Mouse (Mus musculus) olfactory bulb, adult 2 months (tissue): ENCODE measurements around the gene Sh2d5. TPM values are rescaled to one million over a fixed set of nuclear protein-coding genes. Genes with fewer than 3 reads are reported as not detected.

Source experiments
- H3K27ac ChIP-seq: fragments of 200-500 bp; 2 replicates; pipeline ENCODE4 v1.5.1; 2012; ENCODE audit warnings: low read depth, low read length; ENCODE audit not compliant: insufficient read depth
- H3K4me1 ChIP-seq: fragments of 200-500 bp; 2 replicates; pipeline ENCODE4 v1.6.1; 2012; ENCODE audit warnings: low read length; ENCODE audit not compliant: control insufficient read depth, insufficient read depth
- H3K4me3 ChIP-seq: fragments of 200-500 bp; 2 replicates; pipeline ENCODE4 v1.5.1; 2012; ENCODE audit warnings: mild to moderate bottlenecking, low read depth, low read length, moderate library complexity; ENCODE audit not compliant: insufficient read depth
- CTCF ChIP-seq: fragments of 200-500 bp; IDR thresholded peaks from 2 replicates; pipeline ENCODE4 v1.5.1; 2012; ENCODE audit warnings: low read depth, mild to moderate bottlenecking, low read length, moderate library complexity; ENCODE audit not compliant: insufficient read depth
- POLR2A ChIP-seq: fragments of 200-500 bp; IDR thresholded peaks from 2 replicates; pipeline ENCODE4 v1.6.1; 2012; ENCODE audit warnings: mild to moderate bottlenecking, low read depth, low read length, moderate library complexity; ENCODE audit not compliant: insufficient read depth
- WGBS: fragments of 180-500 bp; shearing (Covaris S2); methylation state at CpG from one replicate; pipeline ENCODE4 v1.1.7; 2018; 5-methylcytosine and 5-hydroxymethylcytosine counted together
- polyA plus RNA-seq: library from polyadenylated mRNA; stranded (reverse); fragments of >200 nt; gene quantifications from 2 replicates; pipeline ENCODE4 v1.2.4, GENCODE M21; 2012; ENCODE audit warnings: low replicate concordance; ENCODE audit not compliant: missing spikeins, insufficient read depth, insufficient read length

Sh2d5 gene
- polyA plus RNA-seq, 1 experiment: not detected

GRCm38 (mm10) chr4:138307025-138307424 is 56.8 kb downstream of the Sh2d5 start:
- 61% methylated on average over 3 of the region's 3 CpGs for WGBS
- TF ChIP-seq POLR2A (no peak), CTCF (no peak)
- no peak overlapping the region for H3K27ac ChIP-seq
- peaks cover 9% of the 10 kb centered on the region for H3K4me1 ChIP-seq
- H3K4me3 ChIP-seq: no peak overlapping the region

- TF ChIP-seq POLR2A: no peak
- TF ChIP-seq CTCF: no peak
- H3K4me3 ChIP-seq: no peak overlapping the region
- no peak overlapping the region for H3K27ac ChIP-seq
- WGBS: 81% methylated on average over 12 of the region's 12 CpGs
- H3K4me1 ChIP-seq: peaks cover 9% of the 10 kb centered on the region
Measured at GRCm38 (mm10) chr4:138307739-138308138, 57.5 kb downstream of the Sh2d5 start.

- TF ChIP-seq POLR2A: no peak
- no peak for TF ChIP-seq CTCF
- Histone ChIP-seq H3K4me1 (0 out of 2 replicates have a peak, but pooled peaks cover 2% of the 10 kb centered on the region), H3K4me3 (no peak overlapping the region), H3K27ac (no peak overlapping the region)
- WGBS: 92% methylated on average over 19 of the region's 19 CpGs
Measured at GRCm38 (mm10) chr4:138310311-138310910, 60.2 kb downstream of the Sh2d5 start.

Other genes with a start within 250 kb of the Sh2d5 start
- gene Hp1bp3, start 34.1 kb upstream of the Sh2d5 start, polyA plus RNA-seq: 181 and 298 TPM in 2 replicates
- gene Kif17, start within 50 bp of the Sh2d5 start, polyA plus RNA-seq: not detected in 2 replicates
- gene Ddost, start 54.3 kb downstream of the Sh2d5 start, polyA plus RNA-seq: 218 TPM in 1 of 2 replicates, not detected in the other
- gene Pink1, start 75.9 kb downstream of the Sh2d5 start, polyA plus RNA-seq: not detected in 2 replicates
- gene Cda, start 117.6 kb downstream of the Sh2d5 start, polyA plus RNA-seq: not detected in 2 replicates
- gene Fam43b, start 146.1 kb downstream of the Sh2d5 start, polyA plus RNA-seq: not detected in 2 replicates
- gene Mul1, start 184.3 kb downstream of the Sh2d5 start, polyA plus RNA-seq: not detected in 2 replicates
- gene Camk2n1, start 203.9 kb downstream of the Sh2d5 start, polyA plus RNA-seq: 114 and 206 TPM in 2 replicates